Mouse (Mus musculus): ENCODE measurements around the gene Ect2. TPM values are rescaled to one million over a fixed set of nuclear protein-coding genes. Genes with fewer than 3 reads are reported as not detected.

Gene Ect2
- polyA plus RNA-seq, 1 experiment: 1.3 TPM

DNA sequence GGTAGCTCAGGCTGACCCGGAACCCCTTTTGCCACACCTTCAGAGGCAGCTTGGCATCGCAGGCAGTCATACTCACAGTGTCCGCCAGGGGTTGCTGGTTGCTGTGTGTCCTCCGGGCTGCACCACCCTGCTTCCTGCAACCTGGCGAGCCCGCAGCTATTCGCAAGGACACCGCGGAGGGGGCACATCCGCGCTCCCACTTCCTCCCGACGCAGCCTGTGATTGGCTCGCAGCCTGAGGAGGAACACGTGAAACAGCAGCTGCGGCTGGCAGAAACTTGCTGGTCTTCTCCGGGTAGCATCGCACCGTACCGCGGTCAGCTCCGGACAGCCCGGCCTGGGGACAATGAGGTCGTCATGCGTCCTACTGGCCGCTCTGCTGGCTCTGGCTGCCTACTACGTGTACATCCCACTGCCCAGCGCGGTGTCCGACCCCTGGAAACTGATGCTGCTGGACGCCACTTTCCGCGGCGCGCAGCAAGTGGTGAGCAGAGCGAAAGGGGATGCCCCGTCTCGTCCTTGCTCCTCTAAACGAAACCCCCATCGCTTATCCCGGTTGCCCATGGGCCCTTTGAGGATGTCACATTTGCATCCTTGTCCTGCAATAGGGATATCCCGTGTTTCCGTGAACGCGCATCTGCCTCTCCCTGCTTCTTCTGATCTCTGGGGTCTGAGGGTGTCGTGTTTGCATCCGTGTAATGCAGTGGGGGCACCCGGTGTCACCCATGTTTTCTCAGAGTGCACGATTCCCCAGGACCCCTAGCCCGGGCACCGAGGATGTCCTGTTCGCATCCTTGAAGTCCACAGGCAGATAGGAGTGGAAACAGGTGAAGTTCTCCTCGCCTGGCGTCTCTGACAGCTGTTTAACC lies 29.3 kb upstream of the Ect2 start, which contains the start of gene Nceh1:
Nceh1 (plus strand) TSS at position 233 of the 868 bp plus-strand sequence.
- H3K36me3 ChIP-seq (ENCODE audit: control insufficient read depth, insufficient read depth, low read length): no peaks in the 10 kb centered on the region
- peak; percentile 98 for DNase-seq
- 1% methylated on average over 54 of the region's 54 CpGs for WGBS
- peaks cover 19% of the 10 kb centered on the region; the same call in 1 of the 2 replicates for H3K4me1 ChIP-seq (ENCODE audit: control insufficient read depth, insufficient read depth, low read length)
- H3K27me3 ChIP-seq (replicated peaks; ENCODE audit: control insufficient read depth, insufficient read depth, low read length): no peaks in the 10 kb centered on the region
- peak within 1 kb of the TSS; percentile 84 for H3K27ac ChIP-seq (ENCODE audit: insufficient read depth, low read depth, low read length)
- H3K4me3 ChIP-seq (ENCODE audit: insufficient read depth, low read depth, low read length): peak within 1 kb of the TSS; percentile 71
- peak; percentile 85 for TF ChIP-seq POLR2A (IDR thresholded peaks at IDR 0.05; ENCODE audit: low read depth, low read length)
- TF ChIP-seq CTCF (conservative IDR thresholded peaks at IDR 0.05; ENCODE audit: insufficient read depth, insufficient read length, low read depth, low read length): peak; percentile 98

DNA sequence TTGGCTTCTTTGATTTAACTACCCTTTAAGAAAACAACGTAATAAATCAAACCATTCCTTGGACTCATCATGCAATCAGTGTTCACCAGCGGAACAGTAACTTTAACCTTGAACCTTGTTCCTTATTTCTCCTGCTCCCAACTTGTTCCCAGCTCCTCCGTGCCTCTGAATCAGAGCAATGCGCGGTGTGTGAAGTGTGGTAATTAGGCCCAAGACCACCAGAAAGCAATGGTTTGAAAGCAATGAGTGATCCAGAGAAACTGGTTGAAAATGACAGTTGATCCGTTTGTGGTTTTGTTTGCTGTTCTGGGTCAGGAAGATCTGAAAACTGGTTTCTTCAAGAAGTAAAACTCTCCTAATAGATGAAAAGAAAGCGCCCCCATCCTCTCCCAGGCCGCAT lies 26.0 kb upstream of the Ect2 start:
- TF ChIP-seq POLR2A (IDR thresholded peaks at IDR 0.05; ENCODE audit: low read depth, low read length): no peak
- no peak for TF ChIP-seq CTCF (conservative IDR thresholded peaks at IDR 0.05; ENCODE audit: insufficient read depth, insufficient read length, low read depth, low read length)
- WGBS: 66% methylated on average over 8 of the region's 8 CpGs
- no peak overlapping the region for H3K4me3 ChIP-seq (ENCODE audit: insufficient read depth, low read depth, low read length)
- DNase-seq: peak; percentile 48
- peak overlapping the region; percentile 30 for H3K27ac ChIP-seq (ENCODE audit: insufficient read depth, low read depth, low read length)
- H3K36me3 ChIP-seq (ENCODE audit: control insufficient read depth, insufficient read depth, low read length): no peaks in the 10 kb centered on the region
- no peaks in the 10 kb centered on the region for H3K27me3 ChIP-seq (replicated peaks; ENCODE audit: control insufficient read depth, insufficient read depth, low read length)
- 0 out of 2 replicates have a peak, but pooled peaks cover 2% of the 10 kb centered on the region for H3K4me1 ChIP-seq (ENCODE audit: control insufficient read depth, insufficient read depth, low read length)

DNA sequence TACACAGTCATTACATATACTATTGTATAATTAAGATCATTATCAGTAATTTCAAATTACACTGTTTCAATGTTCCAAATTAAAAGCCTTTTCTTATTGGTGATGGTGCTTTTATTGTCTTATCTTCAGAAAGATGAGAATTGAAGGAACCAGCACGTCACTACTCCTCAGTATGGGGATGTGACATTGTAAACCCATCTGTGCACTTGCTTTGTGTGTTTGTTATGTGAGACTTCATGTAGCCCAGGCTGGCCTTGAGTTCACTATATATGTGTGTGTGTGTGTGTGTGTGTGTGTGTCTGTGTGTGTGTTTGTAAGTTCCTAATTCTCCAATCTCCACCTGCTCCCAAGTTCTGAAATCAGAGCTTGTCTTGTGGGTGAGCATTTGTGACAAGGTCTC lies 16.6 kb upstream of the Ect2 start:
- Histone ChIP-seq H3K27me3 (replicated peaks; ENCODE audit: control insufficient read depth, insufficient read depth, low read length) (no peaks in the 10 kb centered on the region), H3K4me1 (ENCODE audit: control insufficient read depth, insufficient read depth, low read length) (no peaks in the 10 kb centered on the region), H3K36me3 (ENCODE audit: control insufficient read depth, insufficient read depth, low read length) (no peaks in the 10 kb centered on the region), H3K4me3 (ENCODE audit: insufficient read depth, low read depth, low read length) (no peak overlapping the region), H3K27ac (ENCODE audit: insufficient read depth, low read depth, low read length) (no peak overlapping the region)
- DNase-seq: no peak
- no peak for TF ChIP-seq CTCF (conservative IDR thresholded peaks at IDR 0.05; ENCODE audit: insufficient read depth, insufficient read length, low read depth, low read length)
- TF ChIP-seq POLR2A (IDR thresholded peaks at IDR 0.05; ENCODE audit: low read depth, low read length): no peak
- 76% methylated on average over 1 of the region's 1 CpGs for WGBS

DNA sequence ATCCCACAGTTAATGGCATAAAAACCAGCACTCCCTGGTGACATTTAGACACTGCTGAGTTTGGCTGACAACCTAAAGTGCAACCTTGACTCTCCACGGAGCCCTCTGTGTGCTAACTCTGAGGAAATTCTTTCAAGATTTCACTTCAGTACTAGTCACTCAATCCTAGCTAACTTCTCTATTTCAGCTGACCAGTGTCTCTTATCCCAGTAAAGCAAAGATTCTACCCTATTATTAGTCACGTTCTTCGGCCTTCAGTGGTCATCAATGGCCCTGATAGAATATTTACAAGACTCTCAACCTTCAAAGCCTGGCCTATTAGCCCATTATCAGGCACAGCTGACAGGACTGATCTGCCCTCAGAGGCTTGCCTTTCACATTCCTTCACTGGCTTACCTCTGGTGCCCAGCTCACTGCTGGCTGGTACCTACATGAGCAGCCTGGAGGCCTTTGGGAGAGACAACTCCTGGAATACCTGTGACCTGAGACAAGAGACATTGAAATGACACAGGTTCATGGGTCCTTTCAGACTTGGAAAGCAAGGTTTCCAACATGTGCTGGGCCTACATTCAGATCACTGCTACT lies 11.9 kb upstream of the Ect2 start:
- H3K4me1 ChIP-seq (ENCODE audit: control insufficient read depth, insufficient read depth, low read length): peaks cover 8% of the 10 kb centered on the region
- no peak for TF ChIP-seq CTCF (conservative IDR thresholded peaks at IDR 0.05; ENCODE audit: insufficient read depth, insufficient read length, low read depth, low read length)
- TF ChIP-seq POLR2A (IDR thresholded peaks at IDR 0.05; ENCODE audit: low read depth, low read length): no peak

DNA sequence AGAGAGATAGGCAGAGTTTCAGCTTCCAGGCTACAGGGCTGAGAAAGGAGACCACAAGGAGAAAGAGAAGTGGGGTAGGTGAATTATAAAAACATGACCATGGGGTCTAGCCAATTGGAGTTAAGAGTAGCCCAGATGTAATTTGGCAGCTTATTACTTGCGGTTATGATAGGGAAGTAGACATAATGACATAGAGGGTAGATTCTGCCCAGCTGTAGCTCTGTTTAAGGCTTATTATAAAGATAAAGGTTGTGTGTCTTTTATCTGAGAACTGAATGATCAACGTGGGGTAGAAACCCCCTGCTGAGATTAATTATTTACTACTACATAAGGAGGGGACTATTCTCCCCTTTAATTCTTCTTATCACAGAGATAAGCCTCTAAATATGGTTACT lies 8.7 kb upstream of the Ect2 start:
- 53% methylated on average over 2 of the region's 2 CpGs for WGBS
- peaks cover 8% of the 10 kb centered on the region for H3K4me1 ChIP-seq (ENCODE audit: control insufficient read depth, insufficient read depth, low read length)
- H3K27me3 ChIP-seq (replicated peaks; ENCODE audit: control insufficient read depth, insufficient read depth, low read length): no peaks in the 10 kb centered on the region
- no peaks in the 10 kb centered on the region for H3K36me3 ChIP-seq (ENCODE audit: control insufficient read depth, insufficient read depth, low read length)
- no peak for DNase-seq
- H3K4me3 ChIP-seq (ENCODE audit: insufficient read depth, low read depth, low read length): no peak overlapping the region
- TF ChIP-seq CTCF (conservative IDR thresholded peaks at IDR 0.05; ENCODE audit: insufficient read depth, insufficient read length, low read depth, low read length) (no peak), POLR2A (IDR thresholded peaks at IDR 0.05; ENCODE audit: low read depth, low read length) (no peak)
- H3K27ac ChIP-seq (ENCODE audit: insufficient read depth, low read depth, low read length): peak overlapping the region; percentile 88

More for the DNA sequence above, 11.9 kb upstream of the Ect2 start:
- Histone ChIP-seq H3K4me3 (ENCODE audit: insufficient read depth, low read depth, low read length) (no peak overlapping the region), H3K36me3 (ENCODE audit: control insufficient read depth, insufficient read depth, low read length) (no peaks in the 10 kb centered on the region), H3K27me3 (replicated peaks; ENCODE audit: control insufficient read depth, insufficient read depth, low read length) (no peaks in the 10 kb centered on the region), H3K27ac (ENCODE audit: insufficient read depth, low read depth, low read length) (no peak overlapping the region)
- DNase-seq: no peak
- WGBS: 90% methylated on average over 3 of the region's 3 CpGs

DNA sequence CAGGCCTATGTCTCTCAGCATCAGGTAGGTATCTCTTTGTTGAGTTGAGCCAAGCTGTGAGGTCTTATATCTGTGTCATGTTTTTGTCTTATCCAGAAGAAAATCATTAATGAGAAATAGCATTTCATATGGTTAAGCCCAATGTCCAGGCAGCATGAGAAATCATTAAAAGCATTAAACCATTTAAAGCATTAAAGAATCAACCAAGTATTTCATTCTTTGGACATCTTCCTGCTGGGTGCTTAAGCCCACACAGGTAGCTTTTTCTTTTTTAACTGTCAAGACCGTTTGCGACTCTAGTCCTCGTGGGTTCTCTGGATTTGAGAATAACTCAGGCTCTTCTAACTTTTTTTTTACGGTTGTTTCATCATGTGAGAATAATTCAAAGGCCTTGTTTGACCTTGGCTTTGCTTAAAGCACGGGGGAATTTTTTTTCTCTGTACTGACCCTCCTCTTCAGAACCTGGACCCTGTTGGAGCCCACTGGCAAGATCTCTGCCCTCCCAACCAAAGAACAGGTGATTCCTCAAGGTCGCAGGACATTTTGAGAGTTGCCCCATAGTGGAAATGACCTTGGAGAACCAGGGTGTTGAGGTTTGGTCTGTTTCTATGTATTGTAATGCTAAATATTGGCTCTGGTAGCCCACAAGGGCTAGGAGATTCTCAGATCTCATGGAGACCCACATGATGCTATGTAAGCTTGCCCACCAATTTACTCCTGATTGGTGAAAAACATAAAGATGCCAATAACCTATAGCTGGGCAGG lies 8.1 kb upstream of the Ect2 start:
- 48% methylated on average over 6 of the region's 6 CpGs for WGBS
- TF ChIP-seq POLR2A (IDR thresholded peaks at IDR 0.05; ENCODE audit: low read depth, low read length) (no peak), CTCF (conservative IDR thresholded peaks at IDR 0.05; ENCODE audit: insufficient read depth, insufficient read length, low read depth, low read length) (no peak)
- H3K4me3 ChIP-seq (ENCODE audit: insufficient read depth, low read depth, low read length): no peak overlapping the region

More for the DNA sequence above, 8.1 kb upstream of the Ect2 start:
- no peaks in the 10 kb centered on the region for H3K27me3 ChIP-seq (replicated peaks; ENCODE audit: control insufficient read depth, insufficient read depth, low read length)
- H3K4me1 ChIP-seq (ENCODE audit: control insufficient read depth, insufficient read depth, low read length): peaks cover 8% of the 10 kb centered on the region
- peak; percentile 57 for DNase-seq
- no peaks in the 10 kb centered on the region for H3K36me3 ChIP-seq (ENCODE audit: control insufficient read depth, insufficient read depth, low read length)
- peak overlapping the region; percentile 88 for H3K27ac ChIP-seq (ENCODE audit: insufficient read depth, low read depth, low read length)

All from kidney, adult 2 months (tissue).